ENCODE assay signal across 13 mouse cellular contexts in genomic region chr5:71747411-71747810, GRCm38 (mm10).
"Had no signal": no experiment of that assay in that cellular context is flagged by ENCODE, and none has a peak within 500 bp of the region (broad histone marks: within the 10 kb centered on the region; RNA-seq: fewer than 3 reads in every experiment).

No protein-coding gene starts in this region.

- DNase-seq: kidney, adult 8-10 months; kidney, postnatal 10 days; kidney, postnatal 36 days; liver, embryonic 13.5 days; lung, adult 2 months; lung, postnatal 14 days; lung, postnatal 4 days; midbrain, embryonic 14.5 days; thymus, adult 18-20 months; thymus, postnatal 36 days had no signal

- H3K9me3 ChIP-seq: kidney, embryonic 15.5 days; liver, embryonic 13.5 days had no signal

- H3K4me1 ChIP-seq: kidney, embryonic 15.5 days; liver, embryonic 13.5 days had no signal

- H3K9ac ChIP-seq: kidney, embryonic 15.5 days; liver, embryonic 13.5 days had no signal

- H3K36me3 ChIP-seq: kidney, embryonic 15.5 days; liver, embryonic 13.5 days had no signal

- H3K4me3 ChIP-seq: kidney, embryonic 15.5 days; left cerebral cortex, adult 2 months; liver, embryonic 13.5 days had no signal

- H3K27ac ChIP-seq: kidney, embryonic 15.5 days; liver, embryonic 13.5 days had no signal

- H3K4me2 ChIP-seq: kidney, embryonic 15.5 days; liver, embryonic 13.5 days; midbrain, embryonic 11.5 days had no signal

- H3K27me3 ChIP-seq: kidney, embryonic 15.5 days; liver, embryonic 13.5 days had no signal
